Mouse (Mus musculus) kidney, embryonic 16.5 days (tissue): Measurements from ENCODE around the gene H2-Ob. TPM values are rescaled to one million over a fixed set of nuclear protein-coding genes. Genes with fewer than 3 reads are reported as not detected.
A peak's percentile ranks its signal among the peaks of the same experiment; 100 is the strongest.

Experiments used
- ATAC-seq: fragments of 200-750 bp; cut with Nextera tagmentation; 2 replicates; pipeline ENCODE4 v1.8.0; 2017; ENCODE audit warnings: moderate TSS enrichment; ENCODE audit not compliant: low FRiP score, low TSS enrichment
- H3K27ac ChIP-seq: fragments of 300-500 bp; sonication (generic); 2 replicates; pipeline ENCODE4 v1.5.1; 2014; ENCODE audit warnings: low read length
- H3K27me3 ChIP-seq: fragments of 300-500 bp; sonication (generic); 2 replicates; pipeline ENCODE4 v1.6.1; 2014; ENCODE audit warnings: low read length, control low read depth, mixed read lengths; ENCODE audit not compliant: insufficient read depth
- H3K36me3 ChIP-seq: fragments of 300-500 bp; sonication (generic); 2 replicates; pipeline ENCODE4 v1.6.1; 2014; ENCODE audit warnings: low read length, control low read depth, mixed read lengths; ENCODE audit not compliant: insufficient read depth
- H3K4me1 ChIP-seq: fragments of 300-500 bp; sonication (generic); 2 replicates; pipeline ENCODE4 v1.6.1; 2014; ENCODE audit warnings: low read length, control low read depth, mixed read lengths; ENCODE audit not compliant: insufficient read depth
- H3K4me2 ChIP-seq: fragments of 300-500 bp; sonication (generic); replicated peaks from 2 replicates; pipeline ENCODE4 v1.6.1; 2014; ENCODE audit warnings: low read depth, low read length
- H3K4me3 ChIP-seq: fragments of 300-500 bp; sonication (generic); 2 replicates; pipeline ENCODE4 v1.5.1; 2014; ENCODE audit warnings: mild to moderate bottlenecking, low read length
- H3K9ac ChIP-seq: fragments of 300-500 bp; sonication (generic); replicated peaks from 2 replicates; pipeline ENCODE4 v1.6.1; 2014; ENCODE audit warnings: low read length
- H3K9me3 ChIP-seq: fragments of 300-500 bp; sonication (generic); 2 replicates; pipeline ENCODE4 v1.6.1; 2016; ENCODE audit warnings: low read length, control low read depth
- WGBS: fragments of 180-500 bp; shearing (Covaris S2); extraction: QIAGEN DNeasy Blood & Tissue Kit; methylation state at CpG from one replicate; pipeline ENCODE4 v1.1.7; 2014; 5-methylcytosine and 5-hydroxymethylcytosine counted together
- polyA plus RNA-seq: library from polyadenylated mRNA; unstranded; fragments of >200 nt; fragmentation: Nextera tagmentation; extraction: Ambion mirVana; gene quantifications from 2 replicates; pipeline ENCODE4 v1.2.1, GENCODE M21; 2015

Gene H2-Ob
- polyA plus RNA-seq, 1 experiment from 2014 or later = 0.27 TPM

DNA sequence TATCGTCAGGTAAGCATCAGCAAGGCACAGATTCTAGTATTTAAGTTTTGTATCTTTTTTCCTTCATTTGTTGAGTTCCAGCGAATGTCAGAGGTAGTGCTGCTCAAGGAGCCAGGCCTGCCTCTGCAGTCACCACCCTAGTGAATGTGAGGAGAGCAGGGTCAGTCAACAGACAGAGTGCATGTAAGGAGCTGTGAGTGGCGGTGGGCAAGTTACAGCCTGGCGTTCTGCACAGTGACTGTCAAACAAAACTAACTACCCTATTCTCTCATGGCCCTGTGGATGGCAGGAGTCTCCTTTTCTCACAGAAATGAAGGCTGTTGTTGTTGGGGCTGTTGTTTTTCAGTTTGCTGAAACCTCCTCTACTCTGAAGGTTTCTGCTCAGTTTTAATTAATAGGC lies 46.7 kb downstream of the H2-Ob start:
- H3K27me3 ChIP-seq = no peaks in the 10 kb centered on the region
- ATAC-seq = no peak
- 78% methylated on average over 4 of the region's 4 CpGs for WGBS
- H3K9ac ChIP-seq = no peak overlapping the region
- no peaks in the 10 kb centered on the region for H3K36me3 ChIP-seq
- no peak overlapping the region for H3K4me3 ChIP-seq
- no peaks in the 10 kb centered on the region for H3K4me1 ChIP-seq
- no peak overlapping the region for H3K27ac ChIP-seq
- H3K4me2 ChIP-seq = no peak overlapping the region
- H3K9me3 ChIP-seq = no peaks in the 10 kb centered on the region

DNA sequence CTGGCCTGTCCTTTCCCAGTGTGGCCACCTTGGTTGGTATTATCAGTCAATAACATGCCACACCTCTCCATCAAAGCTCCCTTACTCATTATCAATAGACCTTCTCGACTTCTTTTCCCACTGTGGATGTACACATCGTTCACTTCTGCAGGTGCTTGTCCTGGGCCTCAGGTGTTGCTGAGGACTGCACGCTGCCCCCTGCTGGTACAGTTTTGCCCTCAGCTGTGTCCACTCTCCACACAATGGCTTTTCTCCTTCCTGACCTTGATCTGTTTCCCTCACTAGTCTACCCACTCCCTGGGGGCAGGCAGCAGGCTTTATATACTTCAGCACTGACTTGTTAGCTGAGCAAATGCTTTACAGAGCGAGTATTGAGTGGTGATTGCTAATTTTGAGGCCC lies 47.1 kb downstream of the H2-Ob start:
- WGBS = 39% methylated on average over 4 of the region's 4 CpGs
- H3K27ac ChIP-seq = no peak overlapping the region
- H3K27me3 ChIP-seq = no peaks in the 10 kb centered on the region
- no peaks in the 10 kb centered on the region for H3K9me3 ChIP-seq
- no peak overlapping the region for H3K4me2 ChIP-seq
- no peaks in the 10 kb centered on the region for H3K36me3 ChIP-seq
- no peak overlapping the region for H3K9ac ChIP-seq
- H3K4me3 ChIP-seq = no peak overlapping the region
- ATAC-seq = no peak
- no peaks in the 10 kb centered on the region for H3K4me1 ChIP-seq

DNA sequence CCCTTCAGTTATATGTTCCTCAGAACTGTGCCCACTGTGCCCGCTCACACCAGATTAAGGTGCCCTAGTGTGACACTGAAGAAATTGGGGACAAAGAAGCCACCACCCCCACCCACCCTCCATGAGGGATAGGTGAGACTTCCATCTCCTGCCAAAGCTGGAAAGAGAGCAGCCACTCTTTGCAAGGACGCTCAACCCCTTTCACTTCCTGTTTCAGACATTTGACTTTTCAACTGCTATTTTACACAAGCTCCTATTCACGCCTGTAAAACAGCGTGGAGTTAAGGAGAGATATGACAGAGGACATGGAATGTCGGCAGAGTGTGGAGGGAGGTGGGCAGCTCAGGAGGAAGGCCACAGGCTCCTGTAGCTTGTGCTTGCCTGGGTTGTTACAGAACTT lies 47.8 kb downstream of the H2-Ob start:
- Histone ChIP-seq H3K36me3 (no peaks in the 10 kb centered on the region), H3K27ac (no peak overlapping the region), H3K9ac (no peak overlapping the region), H3K4me1 (no peaks in the 10 kb centered on the region), H3K4me3 (no peak overlapping the region), H3K4me2 (no peak overlapping the region), H3K27me3 (no peaks in the 10 kb centered on the region), H3K9me3 (no peaks in the 10 kb centered on the region)
- ATAC-seq = no peak
- WGBS = 83% methylated on average over 5 of the region's 5 CpGs

DNA sequence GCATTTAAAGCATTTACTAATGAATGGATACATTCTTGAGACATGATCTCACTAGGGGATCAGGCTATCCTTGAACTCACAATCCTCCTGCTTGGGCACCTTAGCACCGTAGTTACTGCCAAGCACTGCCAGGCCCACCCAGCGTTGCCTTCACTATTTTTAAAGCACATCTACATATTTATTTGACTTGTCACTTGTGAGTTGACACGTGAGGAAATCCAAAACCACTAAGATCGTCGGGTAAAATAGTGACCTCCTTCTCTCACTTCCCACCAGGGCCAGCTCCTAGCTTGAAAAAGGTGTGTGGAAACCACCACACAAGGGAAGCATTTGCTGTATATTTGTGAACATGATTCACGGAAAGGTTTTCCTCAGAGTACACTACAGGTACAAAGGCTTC lies 48.3 kb downstream of the H2-Ob start:
- Histone ChIP-seq H3K9me3 (no peaks in the 10 kb centered on the region), H3K27ac (no peak overlapping the region), H3K4me3 (no peak overlapping the region), H3K4me1 (no peaks in the 10 kb centered on the region), H3K36me3 (no peaks in the 10 kb centered on the region), H3K4me2 (no peak overlapping the region), H3K27me3 (no peaks in the 10 kb centered on the region), H3K9ac (no peak overlapping the region)
- 63% methylated on average over 6 of the region's 6 CpGs for WGBS
- ATAC-seq = no peak

GRCm38 (mm10) chr17:34287648-34288047 lies 48.9 kb downstream of the H2-Ob start, which contains the start of gene H2-Aa:
Gene H2-Aa (minus strand): TSS chr17:34287823.
- peak; percentile 72 for ATAC-seq
- 13% methylated on average over 8 of the region's 8 CpGs for WGBS
- Histone ChIP-seq H3K27ac (no peak within 1 kb of the TSS), H3K4me2 (no peak within 1 kb of the TSS), H3K27me3 (no peaks in the 10 kb centered on the region), H3K9me3 (no peaks in the 10 kb centered on the region), H3K4me1 (no peaks in the 10 kb centered on the region), H3K36me3 (no peaks in the 10 kb centered on the region), H3K4me3 (no peak within 1 kb of the TSS), H3K9ac (no peak within 1 kb of the TSS)

GRCm38 (mm10) chr17:34288131-34288530 lies 49.4 kb downstream of the H2-Ob start:
- 73% methylated on average over 3 of the region's 3 CpGs for WGBS
- Histone ChIP-seq H3K9ac (no peak overlapping the region), H3K36me3 (no peaks in the 10 kb centered on the region), H3K4me3 (no peak overlapping the region), H3K27me3 (no peaks in the 10 kb centered on the region), H3K4me1 (no peaks in the 10 kb centered on the region), H3K9me3 (no peaks in the 10 kb centered on the region), H3K4me2 (no peak overlapping the region), H3K27ac (no peak overlapping the region)
- no peak for ATAC-seq

DNA sequence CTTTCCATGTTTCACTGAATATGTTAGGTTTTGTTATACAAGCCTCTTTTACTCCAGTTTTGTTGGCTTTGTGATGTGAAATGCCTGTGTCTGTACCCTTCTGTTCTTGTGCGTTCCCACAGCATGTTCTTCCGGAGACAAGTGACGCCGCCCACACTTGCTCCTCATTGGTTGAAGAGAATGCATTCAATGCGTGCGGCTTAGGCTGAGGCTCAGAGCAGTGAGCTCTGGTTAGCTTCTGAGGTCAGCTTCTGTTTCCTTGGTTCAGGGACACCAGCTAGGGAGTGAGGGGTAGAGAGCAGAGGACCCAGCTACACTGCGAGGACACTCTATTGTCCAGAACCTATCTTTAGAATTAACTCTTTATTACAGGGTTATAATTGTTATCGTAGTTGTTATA lies 52.9 kb downstream of the H2-Ob start:
- H3K4me2 ChIP-seq = no peak overlapping the region
- H3K4me1 ChIP-seq = no peaks in the 10 kb centered on the region
- no peaks in the 10 kb centered on the region for H3K9me3 ChIP-seq
- no peaks in the 10 kb centered on the region for H3K36me3 ChIP-seq
- peak; percentile 93 for ATAC-seq
- no peaks in the 10 kb centered on the region for H3K27me3 ChIP-seq
- H3K4me3 ChIP-seq = no peak overlapping the region
- no peak overlapping the region for H3K9ac ChIP-seq
- WGBS = 13% methylated on average over 8 of the region's 8 CpGs
- H3K27ac ChIP-seq = no peak overlapping the region

DNA sequence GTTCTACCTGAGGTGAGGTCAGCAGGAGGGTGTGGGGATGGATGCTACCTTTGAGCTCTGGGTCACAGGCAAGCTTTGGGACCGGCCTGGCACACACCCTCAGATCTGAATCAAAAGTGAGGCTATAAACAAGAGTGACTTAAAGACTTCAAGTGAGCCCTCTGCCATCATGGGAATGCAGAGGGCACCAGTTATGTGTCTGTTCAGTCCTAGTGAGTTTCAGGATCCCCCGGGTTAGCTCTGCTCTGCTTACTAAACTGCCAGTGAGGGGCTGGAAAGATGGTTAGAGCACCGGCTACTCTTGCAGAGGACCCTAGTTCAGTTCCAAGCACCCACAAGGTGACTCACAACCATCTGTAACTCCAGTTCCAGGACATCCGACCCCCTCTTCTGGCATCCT lies 53.9 kb downstream of the H2-Ob start:
- Histone ChIP-seq H3K27me3 (no peaks in the 10 kb centered on the region), H3K4me1 (no peaks in the 10 kb centered on the region), H3K4me2 (no peak overlapping the region), H3K4me3 (no peak overlapping the region), H3K36me3 (no peaks in the 10 kb centered on the region), H3K27ac (no peak overlapping the region), H3K9ac (no peak overlapping the region), H3K9me3 (no peaks in the 10 kb centered on the region)
- WGBS = 91% methylated on average over 4 of the region's 4 CpGs
- ATAC-seq = no peak

GRCm38 (mm10) chr17:34293533-34293932 lies 54.8 kb downstream of the H2-Ob start:
- H3K9me3 ChIP-seq = no peaks in the 10 kb centered on the region
- H3K9ac ChIP-seq = no peak overlapping the region
- no peak overlapping the region for H3K27ac ChIP-seq
- ATAC-seq = no peak
- H3K4me2 ChIP-seq = no peak overlapping the region
- H3K4me1 ChIP-seq = no peaks in the 10 kb centered on the region
- WGBS = 45% methylated on average over 2 of the region's 2 CpGs
- H3K4me3 ChIP-seq = no peak overlapping the region
- no peaks in the 10 kb centered on the region for H3K27me3 ChIP-seq
- no peaks in the 10 kb centered on the region for H3K36me3 ChIP-seq

DNA sequence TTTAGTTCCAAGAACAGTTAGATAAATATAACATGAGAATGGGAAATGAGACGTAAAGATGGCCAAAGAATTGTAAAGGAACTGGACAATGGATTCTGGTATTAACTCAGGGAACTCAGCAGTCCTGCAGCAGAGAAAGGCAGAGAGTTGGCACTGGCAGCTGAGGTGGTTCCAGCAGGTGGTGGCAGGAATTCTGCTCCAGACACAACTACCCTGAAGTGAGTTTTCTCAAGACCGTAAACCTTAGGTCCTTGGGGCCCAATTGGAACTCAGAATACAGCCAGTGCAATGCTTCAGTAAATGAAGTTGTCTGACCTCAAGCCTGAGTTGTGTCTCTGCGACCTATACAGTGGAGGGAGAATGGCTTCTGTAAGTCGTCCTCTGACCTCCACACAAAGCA lies 55.5 kb downstream of the H2-Ob start:
- H3K4me1 ChIP-seq = no peaks in the 10 kb centered on the region
- no peak overlapping the region for H3K9ac ChIP-seq
- no peaks in the 10 kb centered on the region for H3K9me3 ChIP-seq
- no peak overlapping the region for H3K4me2 ChIP-seq
- no peaks in the 10 kb centered on the region for H3K27me3 ChIP-seq
- H3K4me3 ChIP-seq = no peak overlapping the region
- H3K36me3 ChIP-seq = no peaks in the 10 kb centered on the region
- H3K27ac ChIP-seq = no peak overlapping the region
- ATAC-seq = no peak
- 61% methylated on average over 4 of the region's 4 CpGs for WGBS

GRCm38 (mm10) chr17:34295307-34295706 lies 56.6 kb downstream of the H2-Ob start:
- ATAC-seq = no peak

More at GRCm38 (mm10) chr17:34295307-34295706, 56.6 kb downstream of the H2-Ob start:
- H3K9me3 ChIP-seq = no peaks in the 10 kb centered on the region
- no peaks in the 10 kb centered on the region for H3K4me1 ChIP-seq
- H3K27me3 ChIP-seq = no peaks in the 10 kb centered on the region
- H3K27ac ChIP-seq = no peak overlapping the region
- no peak overlapping the region for H3K9ac ChIP-seq
- H3K4me2 ChIP-seq = no peak overlapping the region
- H3K4me3 ChIP-seq = no peak overlapping the region
- H3K36me3 ChIP-seq = no peaks in the 10 kb centered on the region
